Mouse (Mus musculus): ENCODE results near the gene Slc25a39.
"Not testable (repeated sequence)": the region's sequence is repeated elsewhere in the genome, so short reads cannot be mapped to it uniquely, and the experiment has no call there.

Slc25a39 gene

GRCm38 (mm10) chr11:102369263-102369662, 38.5 kb downstream of the Slc25a39 start:
- no peak for DNase-seq

GRCm38 (mm10) chr11:102368347-102368746, 39.4 kb downstream of the Slc25a39 start:
- no peak for DNase-seq

DNA sequence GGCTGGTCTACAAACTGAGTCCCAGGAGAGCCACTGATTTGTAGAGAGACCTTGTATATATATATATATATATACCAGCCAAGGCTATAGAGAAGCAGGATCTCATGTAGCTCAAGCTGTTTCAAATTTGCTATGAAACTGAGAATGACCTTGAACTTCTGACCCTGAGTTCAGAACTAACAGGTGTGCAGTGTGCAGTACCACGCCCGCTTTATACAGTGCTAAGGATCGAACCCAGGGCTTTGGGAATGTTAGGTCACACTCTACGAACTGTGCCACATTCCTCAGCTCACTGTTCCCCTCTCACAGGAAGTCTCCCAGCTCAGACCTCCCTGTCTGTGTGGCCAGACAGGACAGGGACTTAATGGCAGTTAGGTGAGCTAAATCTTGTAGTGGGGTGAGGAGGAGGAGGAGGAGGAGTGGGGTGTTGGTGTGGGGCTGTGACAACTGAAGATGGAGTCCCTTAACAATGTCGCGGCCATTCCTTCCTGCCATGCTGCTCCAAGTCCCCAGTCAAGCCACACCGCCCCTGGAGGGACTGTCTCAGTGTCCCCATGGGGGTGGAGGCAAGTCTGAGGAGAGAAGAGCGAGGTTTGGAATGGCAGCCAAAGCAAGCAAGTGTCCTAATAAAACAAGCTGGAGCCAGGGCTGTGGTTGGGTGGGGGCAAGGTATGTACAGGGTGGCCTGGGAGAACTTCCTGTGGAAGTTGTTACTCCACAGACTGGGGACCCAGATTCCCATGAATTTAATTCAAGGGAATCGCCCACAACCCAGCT, 40.1 kb downstream of the Slc25a39 start:
- DNase-seq = no peak

DNA sequence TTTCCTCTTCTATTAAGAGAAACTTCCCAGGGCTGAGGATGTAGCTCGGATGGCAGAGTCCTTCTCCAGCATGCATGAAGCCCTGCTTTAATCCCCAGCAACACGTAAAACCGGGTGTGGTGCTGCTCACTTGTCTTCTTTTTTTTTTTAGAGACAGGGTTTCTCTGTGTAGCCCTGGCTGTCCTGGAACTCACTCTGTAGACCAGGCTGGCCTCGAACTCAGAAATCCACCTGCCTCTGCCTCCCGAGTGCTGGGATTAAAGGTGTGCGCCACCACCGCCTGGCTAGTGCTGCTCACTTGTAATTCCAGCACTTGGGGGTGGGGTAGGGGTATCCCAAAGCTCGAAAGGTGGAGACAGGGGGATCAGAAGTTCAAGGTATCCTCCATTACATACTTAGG, 41.6 kb downstream of the Slc25a39 start, which contains the start of gene Slc4a1:
TSS of gene Slc4a1 (minus strand) at position 101 of the 400 bp plus-strand sequence.
- DNase-seq = not testable (repeated sequence)

DNA sequence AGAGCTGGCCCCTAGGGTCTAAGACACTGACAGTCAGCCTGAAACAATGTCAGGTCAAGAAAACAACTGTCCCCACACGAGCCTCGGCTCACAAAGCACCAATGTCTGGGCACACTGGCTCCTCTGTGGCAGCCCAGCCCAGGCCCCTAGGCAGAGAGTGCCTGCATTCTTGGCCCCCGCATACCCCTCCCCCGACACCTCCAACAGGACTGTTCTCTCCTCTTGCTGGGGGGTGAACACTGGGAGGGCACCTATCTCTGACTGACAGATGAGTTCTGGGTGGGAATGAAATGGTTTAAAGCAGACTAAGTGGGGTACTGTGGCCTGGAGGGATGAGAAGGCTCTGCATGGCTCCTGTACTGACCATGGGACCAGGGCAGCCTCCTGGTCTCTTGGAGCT, 42.0 kb downstream of the Slc25a39 start:
- no peak for DNase-seq

- no peak for DNase-seq
Measured at GRCm38 (mm10) chr11:102364570-102365371, 43.0 kb downstream of the Slc25a39 start.

DNA sequence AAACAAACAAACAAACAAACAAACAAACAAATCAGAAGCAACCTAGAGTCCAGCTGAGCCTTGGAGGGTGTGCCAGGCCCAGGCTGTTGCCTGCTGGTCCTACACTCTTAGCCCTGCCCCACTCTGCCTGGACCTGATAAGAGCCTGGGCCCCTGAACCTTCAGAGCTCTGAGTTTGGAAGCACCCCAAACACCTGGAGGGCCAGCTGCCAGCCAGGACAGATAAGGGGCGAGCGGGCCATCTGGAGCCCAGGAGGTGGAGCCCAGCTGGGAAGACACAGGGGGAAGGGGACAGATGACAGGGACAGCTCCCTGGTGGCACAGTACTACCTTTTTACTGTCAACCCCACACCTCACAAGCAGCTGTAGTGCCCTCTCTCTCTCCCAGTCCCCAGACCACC, 44.1 kb downstream of the Slc25a39 start:
- DNase-seq = no peak

DNA sequence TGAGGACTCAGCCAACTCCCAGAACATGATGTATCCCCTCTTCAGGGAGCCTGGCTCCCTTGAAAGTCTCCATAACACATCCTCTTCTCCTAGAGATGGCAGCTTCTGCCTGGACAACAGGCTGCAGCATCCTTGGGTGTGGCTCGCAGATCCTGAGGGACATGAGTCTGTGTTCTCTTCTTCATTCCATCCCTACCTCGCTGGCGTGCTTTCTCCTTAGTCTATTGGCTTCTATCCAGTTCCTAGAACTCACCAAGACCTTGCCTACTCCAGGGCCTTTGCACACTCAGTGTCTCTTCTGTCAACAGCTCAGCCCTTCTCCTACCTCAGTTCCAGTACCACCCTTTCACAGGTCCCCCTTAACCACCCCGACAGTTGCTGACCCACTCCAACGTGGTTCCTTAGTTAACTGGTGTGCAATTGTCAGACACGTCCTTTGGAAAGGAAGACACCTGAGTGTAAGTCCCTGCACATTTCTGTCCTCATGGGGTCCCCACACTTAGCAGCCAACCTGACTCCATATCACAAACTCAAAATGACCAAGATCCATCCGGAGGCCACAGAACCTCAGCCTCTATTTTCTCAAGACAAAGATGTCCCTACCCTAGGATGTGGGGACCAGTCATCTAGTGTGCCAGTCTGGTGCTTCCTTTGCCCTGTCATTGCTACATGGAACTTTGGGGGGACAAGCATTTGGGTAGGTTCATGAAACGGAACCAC, 45.8 kb downstream of the Slc25a39 start:
- DNase-seq = no peak

- DNase-seq = no peak
Measured at GRCm38 (mm10) chr11:102358365-102358764, 49.4 kb downstream of the Slc25a39 start.

GRCm38 (mm10) chr11:102356636-102357350, 51.0 kb downstream of the Slc25a39 start:
- no peak for DNase-seq

- no peak for DNase-seq
Measured at GRCm38 (mm10) chr11:102356190-102356589, 51.6 kb downstream of the Slc25a39 start.

GRCm38 (mm10) chr11:102355501-102355900, 52.2 kb downstream of the Slc25a39 start:
- DNase-seq = no peak

- DNase-seq = no peak
Measured at GRCm38 (mm10) chr11:102353021-102353431, 54.7 kb downstream of the Slc25a39 start.

All from spleen, adult 18-20 months (tissue).